Mouse (Mus musculus) heart, embryonic 14.5 days (tissue): ENCODE results near the gene Pvalb. TPM values are rescaled to one million over a fixed set of nuclear protein-coding genes. Genes with fewer than 3 reads are reported as not detected.

Experiments used
- ATAC-seq: fragments of 200-750 bp; cut with Nextera tagmentation; 2 replicates; pipeline ENCODE4 v1.8.0; 2017; ENCODE audit warnings: low read depth, moderate TSS enrichment; ENCODE audit not compliant: insufficient number of reproducible peaks, insufficient read depth, low FRiP score
- H3K27ac ChIP-seq, 2 experiments: fragments of 200-500 bp in 1 of 2; fragments of 300-500 bp in 1 of 2; sonication (generic) in 1 of 2; replicated peaks in 1 of 2; 2 replicates each; pipeline ENCODE4 v1.5.1; 2012 to 2014; ENCODE audit warnings: low read depth in 2 of 2, low read length in 2 of 2, control low read depth in 1 of 2, mild to moderate bottlenecking in 1 of 2, mixed read lengths in 1 of 2; ENCODE audit not compliant: control insufficient read depth in 1 of 2, insufficient read depth in 1 of 2
- H3K27me3 ChIP-seq: fragments of 300-500 bp; sonication (generic); 2 replicates; pipeline ENCODE4 v1.6.1; 2014; ENCODE audit warnings: mild to moderate bottlenecking, low read length, control low read depth; ENCODE audit not compliant: control insufficient read depth, insufficient read depth
- H3K36me3 ChIP-seq: fragments of 300-500 bp; sonication (generic); 2 replicates; pipeline ENCODE4 v1.6.1; 2014; ENCODE audit warnings: mild to moderate bottlenecking, control low read depth, low read length, mixed read lengths; ENCODE audit not compliant: control insufficient read depth, insufficient read depth
- H3K4me1 ChIP-seq, 2 experiments: fragments of 200-500 bp in 1 of 2; fragments of 300-500 bp in 1 of 2; sonication (generic) in 1 of 2; 2 replicates each; pipeline ENCODE4 v1.6.1; 2012 to 2014; ENCODE audit warnings: low read length in 2 of 2, control low read depth in 1 of 2, mixed read lengths in 1 of 2; ENCODE audit not compliant: control insufficient read depth in 2 of 2, insufficient read depth in 2 of 2
- H3K4me2 ChIP-seq: fragments of 300-500 bp; sonication (generic); 2 replicates; pipeline ENCODE4 v1.6.1; 2014; ENCODE audit warnings: mild to moderate bottlenecking, low read length
- H3K4me3 ChIP-seq, 2 experiments: fragments of 200-500 bp in 1 of 2; fragments of 300-500 bp in 1 of 2; sonication (generic) in 1 of 2; 2 replicates each; pipeline ENCODE4 v1.5.1; 2012 to 2014; ENCODE audit warnings: low read length in 2 of 2, mild to moderate bottlenecking in 2 of 2, control low read depth in 1 of 2, low read depth in 1 of 2, moderate library complexity in 1 of 2; ENCODE audit not compliant: control insufficient read depth in 1 of 2, insufficient read depth in 1 of 2
- H3K9ac ChIP-seq: fragments of 300-500 bp; sonication (generic); 2 replicates; pipeline ENCODE4 v1.6.1; 2014; ENCODE audit warnings: mild to moderate bottlenecking, low read length
- H3K9me3 ChIP-seq: fragments of 300-500 bp; sonication (generic); 2 replicates; pipeline ENCODE4 v1.6.1; 2016; ENCODE audit warnings: low read length, control low read depth; ENCODE audit not compliant: control insufficient read depth
- WGBS: fragments of 180-500 bp; shearing (Covaris S2); extraction: QIAGEN DNeasy Blood & Tissue Kit; methylation state at CpG from one replicate; pipeline ENCODE4 v1.1.7; 2014; 5-methylcytosine and 5-hydroxymethylcytosine counted together
- polyA plus RNA-seq: library from polyadenylated mRNA; unstranded; fragments of >200 nt; fragmentation: Nextera tagmentation; extraction: Ambion mirVana; gene quantifications from 2 replicates; pipeline ENCODE4 v1.2.1, GENCODE M21; 2014

Gene Pvalb
- polyA plus RNA-seq, 1 experiment from 2014 or later: 1.7 TPM

DNA sequence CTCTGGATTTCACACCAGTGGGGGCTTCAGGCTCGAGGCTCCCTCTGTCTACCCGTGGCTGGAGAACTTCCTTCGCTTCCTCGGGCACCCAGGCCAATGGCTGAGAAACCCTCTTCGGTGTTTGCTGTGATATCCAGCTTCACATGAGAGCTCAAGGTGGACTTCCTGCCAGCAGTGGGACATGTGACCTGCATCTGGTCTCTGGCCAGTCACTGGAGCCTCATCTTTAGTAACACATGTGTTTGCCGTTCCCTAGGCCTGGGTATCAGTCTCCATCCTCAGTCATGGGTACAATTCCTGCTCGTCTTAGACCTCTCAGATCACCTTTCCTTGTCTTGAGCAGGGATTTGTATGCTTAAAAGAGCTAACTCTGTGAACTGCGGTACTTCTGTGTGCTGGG, 36.9 kb upstream of the Pvalb start:
- H3K36me3 ChIP-seq: no peaks in the 10 kb centered on the region
- ATAC-seq: no peak
- no peaks in the 10 kb centered on the region; the same call in 1 of the 2 replicates for H3K27me3 ChIP-seq
- no peak overlapping the region for H3K4me3 ChIP-seq
- no peak overlapping the region for H3K27ac ChIP-seq
- no peak overlapping the region for H3K4me2 ChIP-seq
- no peak overlapping the region for H3K9ac ChIP-seq
- H3K9me3 ChIP-seq: no peaks in the 10 kb centered on the region
- WGBS: 74% methylated on average over 8 of the region's 8 CpGs
- H3K4me1 ChIP-seq: peaks cover 12 to 24% of the 10 kb centered on the region in 2 experiments

DNA sequence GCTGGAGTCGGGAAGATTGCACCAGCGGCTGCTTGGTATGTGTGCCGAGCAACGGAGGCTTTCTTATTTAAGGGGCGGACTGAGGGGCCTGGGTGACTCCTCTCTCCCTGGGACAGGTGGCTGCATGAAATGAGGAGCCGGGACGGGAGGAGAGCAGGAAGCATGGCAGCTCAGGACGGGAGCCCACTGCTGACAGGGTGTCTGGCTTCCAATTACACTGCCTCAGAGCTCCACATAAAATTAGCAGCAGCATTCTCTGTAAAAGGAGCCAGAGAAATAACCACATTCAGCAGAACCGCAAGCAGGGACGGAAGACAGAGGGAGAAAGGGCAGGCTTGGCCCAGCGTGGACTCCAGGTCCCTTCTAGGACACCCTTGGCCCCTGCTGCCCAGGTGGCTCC, 35.1 kb upstream of the Pvalb start:
- Histone ChIP-seq H3K27me3 (no peaks in the 10 kb centered on the region; the same call in 1 of the 2 replicates), H3K27ac (no peak overlapping the region), H3K9ac (no peak overlapping the region), H3K4me3 (no peak overlapping the region), H3K4me2 (no peak overlapping the region), H3K9me3 (no peaks in the 10 kb centered on the region), H3K36me3 (no peaks in the 10 kb centered on the region), H3K4me1 (peaks cover 9 to 15% of the 10 kb centered on the region in 2 experiments)
- WGBS: 52% methylated on average over 11 of the region's 11 CpGs
- no peak for ATAC-seq

DNA sequence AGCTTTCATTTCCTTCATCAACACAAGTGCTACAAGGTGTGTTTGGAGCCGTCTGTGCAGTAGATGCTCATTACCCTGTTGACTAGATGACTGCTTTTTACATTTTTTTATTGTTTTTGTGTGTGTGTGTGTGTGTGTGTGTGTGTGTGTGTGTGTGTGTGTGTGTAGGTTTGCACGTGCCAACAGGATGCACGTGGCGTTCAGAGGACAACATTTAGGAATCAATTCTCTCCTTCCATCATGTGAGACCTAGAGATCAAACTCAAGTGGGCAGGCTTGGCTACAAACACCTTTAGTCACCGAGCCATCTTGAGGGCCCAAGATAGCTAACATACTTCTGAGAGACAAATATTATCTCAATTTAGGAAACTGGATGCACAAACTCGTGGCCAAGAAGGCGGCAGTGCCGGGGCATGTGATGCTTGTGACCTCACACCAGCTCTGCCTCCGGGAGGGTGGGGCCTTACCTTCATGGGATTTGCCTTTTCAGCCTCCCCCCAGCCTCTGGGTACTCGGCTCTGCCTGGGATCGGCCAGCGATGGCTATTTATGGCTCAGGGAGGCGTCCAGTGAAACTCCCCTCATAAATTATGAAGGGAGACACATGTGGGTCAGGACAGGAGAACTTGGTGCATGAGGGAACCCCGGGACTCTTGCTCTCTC, 33.9 kb upstream of the Pvalb start:
- no peak for ATAC-seq

DNA sequence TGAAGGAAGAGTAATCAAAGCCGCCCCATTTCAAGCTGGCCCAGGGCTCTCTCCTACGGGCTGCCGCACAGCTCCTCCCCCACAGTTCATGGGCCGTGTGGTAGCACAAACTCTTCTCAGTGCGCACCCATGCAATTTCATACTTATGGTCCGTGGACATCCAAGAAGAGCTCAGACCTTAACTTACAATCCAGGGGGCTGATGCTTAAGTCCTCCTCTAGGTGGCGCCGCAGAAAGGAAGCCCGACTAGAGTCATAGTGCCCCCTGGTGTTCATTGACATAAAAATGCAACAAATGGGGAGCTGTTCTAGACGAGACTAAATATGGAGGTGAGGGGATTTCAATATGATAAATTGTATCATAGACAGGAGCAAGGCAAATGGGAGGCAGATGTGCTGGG, 33.3 kb upstream of the Pvalb start:
- Histone ChIP-seq H3K9ac (no peak overlapping the region), H3K9me3 (no peaks in the 10 kb centered on the region), H3K4me3 (no peak overlapping the region), H3K4me1 (peaks cover 9 to 14% of the 10 kb centered on the region in 2 experiments), H3K27ac (no peak overlapping the region), H3K27me3 (no peaks in the 10 kb centered on the region; the same call in 1 of the 2 replicates), H3K4me2 (no peak overlapping the region), H3K36me3 (no peaks in the 10 kb centered on the region)
- no peak for ATAC-seq
- WGBS: 23% methylated on average over 10 of the region's 10 CpGs

More for the DNA sequence above, 33.9 kb upstream of the Pvalb start:
- no peaks in the 10 kb centered on the region for H3K36me3 ChIP-seq
- WGBS: 55% methylated on average over 14 of the region's 14 CpGs
- H3K4me3 ChIP-seq: no peak overlapping the region
- no peak overlapping the region for H3K4me2 ChIP-seq
- H3K9me3 ChIP-seq: no peaks in the 10 kb centered on the region
- peaks cover 9 to 14% of the 10 kb centered on the region in 2 experiments for H3K4me1 ChIP-seq
- no peaks in the 10 kb centered on the region; the same call in 1 of the 2 replicates for H3K27me3 ChIP-seq
- no peak overlapping the region for H3K9ac ChIP-seq
- no peak overlapping the region for H3K27ac ChIP-seq

DNA sequence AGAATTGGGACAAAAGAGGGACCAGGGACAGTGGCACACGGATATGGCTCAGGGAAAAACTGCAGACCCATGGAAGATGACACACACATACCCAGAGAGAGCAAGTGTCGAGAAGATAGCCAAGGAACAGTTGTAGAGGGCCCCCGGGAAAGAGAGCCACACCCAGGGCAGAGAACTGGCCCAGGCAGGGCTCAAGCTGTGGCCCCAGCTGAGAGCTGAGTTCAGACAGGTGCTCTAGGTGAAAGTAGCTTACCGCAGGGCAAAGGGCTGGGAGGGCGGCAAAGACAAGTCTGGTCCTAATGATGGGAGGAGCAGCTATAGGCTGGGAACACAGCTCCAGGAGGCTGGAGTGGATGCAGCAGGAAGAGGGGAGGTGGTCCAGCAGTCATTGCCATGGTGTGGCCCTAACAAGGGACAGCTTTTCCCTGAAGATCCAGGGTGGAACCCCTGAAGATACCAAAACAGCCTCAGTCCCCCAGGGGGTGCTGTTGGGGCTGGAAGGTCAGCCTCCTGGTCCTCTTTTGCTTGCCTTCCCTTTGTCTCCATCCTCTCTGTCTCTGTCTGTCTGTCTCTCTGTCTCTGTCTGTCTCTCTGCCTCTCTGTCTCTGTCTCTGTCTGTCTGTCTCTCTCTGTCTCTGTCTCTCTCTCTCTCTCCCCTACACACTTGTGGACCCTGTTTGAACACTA, 28.8 kb upstream of the Pvalb start:
- Histone ChIP-seq H3K4me3 (no peak overlapping the region), H3K4me2 (no peak overlapping the region), H3K9me3 (no peaks in the 10 kb centered on the region), H3K27me3 (no peaks in the 10 kb centered on the region), H3K9ac (no peak overlapping the region), H3K4me1 (no peaks in the 10 kb centered on the region), H3K36me3 (no peaks in the 10 kb centered on the region), H3K27ac (no peak overlapping the region)
- 59% methylated on average over 5 of the region's 5 CpGs for WGBS
- no peak for ATAC-seq

DNA sequence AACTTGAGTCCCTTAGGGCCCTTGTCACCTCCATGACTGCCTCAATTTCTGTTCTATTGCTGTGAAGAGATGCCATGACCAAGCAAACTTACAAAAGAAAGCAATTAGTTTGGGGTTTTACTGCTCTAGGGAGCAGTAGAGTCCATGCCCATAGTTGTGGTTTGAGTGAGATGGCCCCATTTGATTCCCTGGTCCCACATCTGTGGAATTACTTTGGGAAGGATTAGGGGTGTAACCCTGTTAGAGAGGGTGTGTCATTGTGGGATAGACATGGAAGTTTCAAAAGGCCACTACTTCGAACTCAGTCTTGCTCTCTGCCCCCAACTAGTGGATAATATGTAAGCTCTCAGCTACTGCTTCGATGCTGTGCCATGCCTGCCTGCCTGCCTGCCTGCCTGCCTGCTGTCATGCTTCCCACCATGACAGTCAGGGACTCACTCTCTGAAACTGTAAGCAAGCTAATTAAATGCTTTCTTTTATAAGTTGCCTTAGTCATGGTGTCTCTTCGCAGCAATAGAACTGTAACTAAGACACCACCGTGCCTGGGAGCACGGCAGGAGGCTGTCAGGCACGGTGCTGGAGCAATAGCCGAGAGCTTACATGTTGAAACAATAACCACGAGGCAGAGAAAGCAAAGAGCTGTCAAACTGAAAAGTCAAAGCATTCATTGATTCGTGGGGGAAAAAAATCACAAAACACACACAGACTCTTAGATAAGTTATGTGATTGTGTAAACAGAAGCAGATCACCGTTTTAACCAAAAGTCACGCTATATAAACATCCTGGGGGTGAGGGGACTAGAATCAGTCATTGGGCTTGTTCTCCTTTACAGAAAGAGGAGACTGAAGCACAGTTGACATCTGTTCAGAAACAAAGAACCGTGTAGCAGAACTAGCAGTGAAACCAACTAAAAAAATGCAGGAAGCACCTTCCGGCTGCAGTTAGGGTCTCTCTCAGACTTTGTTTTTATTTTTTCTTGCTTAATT, 25.4 kb upstream of the Pvalb start:
- Histone ChIP-seq H3K27me3 (no peaks in the 10 kb centered on the region), H3K27ac (no peak overlapping the region), H3K4me2 (no peak overlapping the region), H3K4me1 (no peaks in the 10 kb centered on the region), H3K4me3 (no peak overlapping the region), H3K36me3 (no peaks in the 10 kb centered on the region), H3K9ac (no peak overlapping the region), H3K9me3 (no peaks in the 10 kb centered on the region)
- ATAC-seq: no peak
- WGBS: 57% methylated on average over 13 of the region's 13 CpGs

DNA sequence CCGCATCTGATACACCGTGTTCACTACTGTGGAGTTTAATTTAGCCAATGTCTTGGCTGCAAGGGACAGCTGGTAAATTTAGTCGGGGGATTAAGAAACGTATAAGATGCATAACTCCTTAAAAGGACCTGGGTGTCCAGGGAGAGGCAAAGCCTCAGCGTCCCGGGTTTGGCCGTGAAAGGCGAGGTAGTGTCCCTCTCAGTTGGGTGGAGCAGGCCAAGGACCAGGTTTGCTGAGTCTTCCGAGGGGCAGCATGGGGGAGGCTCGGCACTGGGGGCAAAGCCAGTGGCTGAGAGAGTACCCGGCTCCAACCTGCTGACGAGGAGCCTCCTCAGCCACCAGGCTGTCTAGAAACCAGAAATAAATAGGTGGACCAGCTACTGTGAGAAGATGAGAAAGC, 21.6 kb upstream of the Pvalb start:
- no peaks in the 10 kb centered on the region for H3K27me3 ChIP-seq
- no peak for ATAC-seq
- no peak overlapping the region for H3K27ac ChIP-seq
- H3K9me3 ChIP-seq: no peaks in the 10 kb centered on the region
- no peak overlapping the region for H3K9ac ChIP-seq
- H3K36me3 ChIP-seq: no peaks in the 10 kb centered on the region
- no peak overlapping the region for H3K4me2 ChIP-seq
- WGBS: 78% methylated on average over 12 of the region's 12 CpGs
- H3K4me3 ChIP-seq: no peak overlapping the region
- no peaks in the 10 kb centered on the region for H3K4me1 ChIP-seq
